Mouse (Mus musculus): ENCODE results near the gene Gm11214.

- TF ChIP-seq CTCF (IDR thresholded peaks at IDR 0.05; ENCODE audit: low read depth) (no peak), EP300 (IDR thresholded peaks at IDR 0.05; ENCODE audit: low read depth) (no peak)
Measured at GRCm38 (mm10) chr4:63661857-63662256, 1.3 kb downstream of the Gm11214 start.
